Mouse (Mus musculus) cerebellum, adult 2 months (tissue): ENCODE data around the gene Wnk4.

Source experiments
- CTCF ChIP-seq: fragments of 200-500 bp; IDR thresholded peaks from 2 replicates; pipeline ENCODE4 v1.5.1; 2011; ENCODE audit warnings: low read depth, mild to moderate bottlenecking, control low read depth, low read length, moderate library complexity, borderline replicate concordance; ENCODE audit not compliant: insufficient read depth
- POLR2A ChIP-seq: fragments of 200-500 bp; IDR thresholded peaks from 2 replicates; pipeline ENCODE4 v1.6.1; 2011; ENCODE audit warnings: low read length, control low read depth, borderline replicate concordance; ENCODE audit not compliant: insufficient read depth

- no peak for TF ChIP-seq POLR2A
- no peak for TF ChIP-seq CTCF
Observed at GRCm38 (mm10) chr11:101245855-101246701, 14.3 kb upstream of the Wnk4 start, which contains the start of gene Ramp2.
